Mouse (Mus musculus) stomach, postnatal 0 days (tissue): Measurements from ENCODE around the gene Paxbp1. TPM values are rescaled to one million over a fixed set of nuclear protein-coding genes. Genes with fewer than 3 reads are reported as not detected.

Experiments used
- ATAC-seq: fragments of 200-750 bp; cut with Nextera tagmentation; 2 replicates; pipeline ENCODE4 v1.8.0; 2017; ENCODE audit not compliant: low FRiP score, low TSS enrichment
- DNase-seq: peaks from one replicate; pipeline ENCODE4 v3.0.0-alpha.2; 2016; ENCODE audit warnings: low spot score
- H3K27ac ChIP-seq: fragments of 300-500 bp; sonication (generic); replicated peaks from 2 replicates; pipeline ENCODE4 v1.5.1; 2014; ENCODE audit warnings: mild to moderate bottlenecking, control low read depth
- H3K27me3 ChIP-seq: fragments of 300-500 bp; sonication (generic); 2 replicates; pipeline ENCODE4 v1.6.1; 2014; ENCODE audit warnings: low read length; ENCODE audit not compliant: control insufficient read depth, insufficient read depth
- H3K36me3 ChIP-seq: fragments of 300-500 bp; sonication (generic); 2 replicates; pipeline ENCODE4 v1.6.1; 2014; ENCODE audit warnings: low read length, mixed read lengths; ENCODE audit not compliant: control insufficient read depth, insufficient read depth
- H3K4me1 ChIP-seq: fragments of 300-500 bp; sonication (generic); replicated peaks from 2 replicates; pipeline ENCODE4 v1.6.1; 2014; ENCODE audit warnings: antibody characterized with exemption; ENCODE audit not compliant: control insufficient read depth, insufficient read depth
- H3K4me2 ChIP-seq: fragments of 300-500 bp; sonication (generic); replicated peaks from 2 replicates; pipeline ENCODE4 v1.6.1; 2014; ENCODE audit warnings: low read depth, mild to moderate bottlenecking, control low read depth, moderate library complexity
- H3K4me3 ChIP-seq: fragments of 300-500 bp; sonication (generic); 2 replicates; pipeline ENCODE4 v1.5.1; 2014; ENCODE audit warnings: low read depth, low read length, control low read depth
- H3K9ac ChIP-seq: fragments of 300-500 bp; sonication (generic); 2 replicates; pipeline ENCODE4 v1.6.1; 2014; ENCODE audit warnings: mild to moderate bottlenecking, low read length, control low read depth, mixed read lengths
- H3K9me3 ChIP-seq: fragments of 300-500 bp; sonication (generic); 2 replicates; pipeline ENCODE4 v1.6.1; 2016; ENCODE audit warnings: low read length; ENCODE audit not compliant: control insufficient read depth
- CTCF ChIP-seq: IDR thresholded peaks from 2 replicates; pipeline ENCODE4 v1.5.1; 2016; ENCODE audit warnings: antibody characterized with exemption, low read depth, mild to moderate bottlenecking, moderate library complexity
- EP300 ChIP-seq: optimal IDR thresholded peaks from 2 replicates; pipeline ENCODE3; 2016; ENCODE audit warnings: antibody characterized with exemption
- WGBS: fragments of 180-500 bp; shearing (Covaris S2); extraction: QIAGEN DNeasy Blood & Tissue Kit; methylation state at CpG from one replicate; pipeline ENCODE4 v1.1.7; 2014; 5-methylcytosine and 5-hydroxymethylcytosine counted together
- polyA plus RNA-seq: library from polyadenylated mRNA; unstranded; fragments of >200 nt; fragmentation: Nextera tagmentation; extraction: Ambion mirVana; gene quantifications from 2 replicates; pipeline ENCODE4 v1.2.1, GENCODE M21; 2015

The Paxbp1 gene
- polyA plus RNA-seq, 1 experiment from 2014 or later, result 15.0 TPM

GRCm38 (mm10) chr16:91067122-91067521 lies 22.8 kb upstream of the Paxbp1 start:
- no peak for TF ChIP-seq EP300
- no peak for TF ChIP-seq CTCF
- Histone ChIP-seq H3K4me1 (no peaks in the 10 kb centered on the region), H3K4me2 (no peak overlapping the region), H3K9me3 (no peaks in the 10 kb centered on the region), H3K9ac (no peak overlapping the region), H3K36me3 (no peaks in the 10 kb centered on the region), H3K27ac (no peak overlapping the region), H3K4me3 (no peak overlapping the region), H3K27me3 (no peaks in the 10 kb centered on the region)
- no peak for ATAC-seq
- WGBS, result 98% methylated on average over 1 of the region's 1 CpGs
- DNase-seq, result no peak

- no peak overlapping the region for H3K27ac ChIP-seq
- no peaks in the 10 kb centered on the region for H3K36me3 ChIP-seq
- no peak overlapping the region for H3K4me3 ChIP-seq
- H3K9ac ChIP-seq, result no peak overlapping the region
- DNase-seq (no peak), ATAC-seq (no peak)
- no peaks in the 10 kb centered on the region for H3K4me1 ChIP-seq
- TF ChIP-seq EP300, result no peak
- no peak for TF ChIP-seq CTCF
- no peaks in the 10 kb centered on the region for H3K9me3 ChIP-seq
- no peaks in the 10 kb centered on the region for H3K27me3 ChIP-seq
- H3K4me2 ChIP-seq, result no peak overlapping the region
- WGBS, result 79% methylated on average over 12 of the region's 12 CpGs
These were observed 20.4 kb upstream of the Paxbp1 start for GRCm38 (mm10) chr16:91064583-91065365.

GRCm38 (mm10) chr16:91063786-91064185 lies 19.4 kb upstream of the Paxbp1 start:
- ATAC-seq (no peak), DNase-seq (no peak)
- Histone ChIP-seq H3K4me2 (no peak overlapping the region), H3K36me3 (no peaks in the 10 kb centered on the region), H3K27me3 (no peaks in the 10 kb centered on the region), H3K9ac (no peak overlapping the region), H3K4me1 (no peaks in the 10 kb centered on the region), H3K9me3 (no peaks in the 10 kb centered on the region), H3K27ac (no peak overlapping the region), H3K4me3 (no peak overlapping the region)
- TF ChIP-seq EP300, result no peak
- no peak for TF ChIP-seq CTCF
- WGBS, result 93% methylated on average over 10 of the region's 10 CpGs

- Histone ChIP-seq H3K4me3 (no peak overlapping the region), H3K27me3 (no peaks in the 10 kb centered on the region), H3K9me3 (no peaks in the 10 kb centered on the region), H3K36me3 (no peaks in the 10 kb centered on the region), H3K4me2 (no peak overlapping the region), H3K27ac (no peak overlapping the region), H3K9ac (no peak overlapping the region), H3K4me1 (no peaks in the 10 kb centered on the region)
- ATAC-seq (no peak), DNase-seq (no peak)
- TF ChIP-seq CTCF (no peak), EP300 (no peak)
- WGBS, result 61% methylated on average over 13 of the region's 13 CpGs
These were observed 17.4 kb upstream of the Paxbp1 start for GRCm38 (mm10) chr16:91061531-91062318.

- ATAC-seq (no peak), DNase-seq (no peak)
- WGBS, result 77% methylated on average over 6 of the region's 6 CpGs
- Histone ChIP-seq H3K27ac (no peak overlapping the region), H3K4me1 (no peaks in the 10 kb centered on the region), H3K36me3 (no peaks in the 10 kb centered on the region), H3K4me2 (no peak overlapping the region), H3K9ac (no peak overlapping the region), H3K9me3 (no peaks in the 10 kb centered on the region), H3K27me3 (no peaks in the 10 kb centered on the region), H3K4me3 (no peak overlapping the region)
- TF ChIP-seq CTCF, result no peak
- TF ChIP-seq EP300, result no peak
These were observed 13.4 kb upstream of the Paxbp1 start for GRCm38 (mm10) chr16:91057741-91058140.

GRCm38 (mm10) chr16:91057261-91057660 lies 12.9 kb upstream of the Paxbp1 start:
- no peak for ATAC-seq
- TF ChIP-seq EP300, result no peak
- TF ChIP-seq CTCF, result no peak
- no peak for DNase-seq
- Histone ChIP-seq H3K9ac (no peak overlapping the region), H3K4me1 (no peaks in the 10 kb centered on the region), H3K27me3 (no peaks in the 10 kb centered on the region), H3K4me3 (no peak overlapping the region), H3K27ac (no peak overlapping the region), H3K4me2 (no peak overlapping the region), H3K36me3 (no peaks in the 10 kb centered on the region), H3K9me3 (no peaks in the 10 kb centered on the region)
- WGBS, result 75% methylated on average over 4 of the region's 4 CpGs
